Mouse (Mus musculus): ENCODE data around the gene Rexo5. TPM values are rescaled to one million over a fixed set of nuclear protein-coding genes. Genes with fewer than 3 reads are reported as not detected.

Rexo5 gene
- polyA plus RNA-seq, 1 experiment, result 0.89 TPM

- no peak overlapping the region for H3K4me3 ChIP-seq (replicated peaks)
- no peaks in the 10 kb centered on the region for H3K9me3 ChIP-seq
- no peak for TF ChIP-seq GATA1 (IDR thresholded peaks at IDR 0.05; ENCODE audit: borderline replicate concordance, low read length)
- TF ChIP-seq FLI1 (IDR thresholded peaks at IDR 0.05; ENCODE audit: low read length), result no peak
- no peaks in the 10 kb centered on the region for H3K27me3 ChIP-seq (replicated peaks)
- H3K36me3 ChIP-seq (replicated peaks; ENCODE audit: low read length), result no peaks in the 10 kb centered on the region
- H3K4me1 ChIP-seq, result no peaks in the 10 kb centered on the region
Observed at GRCm38 (mm10) chr7:119769895-119770294, 23.9 kb upstream of the Rexo5 start.

DNA sequence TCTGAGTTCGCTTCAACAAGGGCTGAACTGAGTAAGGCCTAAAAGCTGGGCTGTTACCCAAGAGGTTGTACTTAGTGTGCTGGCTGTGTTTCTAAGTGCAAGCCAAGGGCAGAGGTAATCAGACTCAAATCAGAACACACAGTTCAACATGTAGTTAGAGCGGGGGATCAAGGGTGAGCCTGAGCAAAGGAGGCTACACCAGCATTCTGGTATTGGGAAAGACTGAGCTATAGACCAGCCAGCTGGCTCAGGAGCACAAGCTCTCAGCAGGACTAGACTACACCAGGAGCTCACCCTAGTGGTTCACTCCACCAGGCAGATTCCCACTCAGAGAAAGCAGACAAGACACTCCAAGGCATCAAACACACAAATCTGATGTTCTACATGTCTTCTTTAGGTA, 10.4 kb upstream of the Rexo5 start:
- H3K36me3 ChIP-seq (replicated peaks; ENCODE audit: low read length), result peaks cover 37% of the 10 kb centered on the region
- H3K4me3 ChIP-seq (replicated peaks), result no peak overlapping the region
- TF ChIP-seq GATA1 (IDR thresholded peaks at IDR 0.05; ENCODE audit: borderline replicate concordance, low read length) (no peak), FLI1 (IDR thresholded peaks at IDR 0.05; ENCODE audit: low read length) (no peak)
- H3K4me1 ChIP-seq, result no peaks in the 10 kb centered on the region
- no peaks in the 10 kb centered on the region for H3K27me3 ChIP-seq (replicated peaks)
- no peaks in the 10 kb centered on the region for H3K9me3 ChIP-seq

GRCm38 (mm10) chr7:119784908-119785307, 8.9 kb upstream of the Rexo5 start:
- H3K27me3 ChIP-seq (replicated peaks), result no peaks in the 10 kb centered on the region
- no peaks in the 10 kb centered on the region for H3K9me3 ChIP-seq
- no peak overlapping the region for H3K4me3 ChIP-seq (replicated peaks)
- H3K36me3 ChIP-seq (replicated peaks; ENCODE audit: low read length), result peaks cover 50% of the 10 kb centered on the region
- TF ChIP-seq GATA1 (IDR thresholded peaks at IDR 0.05; ENCODE audit: borderline replicate concordance, low read length), result no peak
- TF ChIP-seq FLI1 (IDR thresholded peaks at IDR 0.05; ENCODE audit: low read length), result no peak
- H3K4me1 ChIP-seq, result no peaks in the 10 kb centered on the region

- TF ChIP-seq FLI1 (IDR thresholded peaks at IDR 0.05; ENCODE audit: low read length) (no peak), GATA1 (IDR thresholded peaks at IDR 0.05; ENCODE audit: borderline replicate concordance, low read length) (no peak)
- H3K4me1 ChIP-seq, result peaks cover 9% of the 10 kb centered on the region
- no peak overlapping the region for H3K4me3 ChIP-seq (replicated peaks)
- peaks cover 42% of the 10 kb centered on the region for H3K36me3 ChIP-seq (replicated peaks; ENCODE audit: low read length)
- H3K27me3 ChIP-seq (replicated peaks), result no peaks in the 10 kb centered on the region
- no peaks in the 10 kb centered on the region for H3K9me3 ChIP-seq
Observed at GRCm38 (mm10) chr7:119789024-119789423, 4.8 kb upstream of the Rexo5 start.

DNA sequence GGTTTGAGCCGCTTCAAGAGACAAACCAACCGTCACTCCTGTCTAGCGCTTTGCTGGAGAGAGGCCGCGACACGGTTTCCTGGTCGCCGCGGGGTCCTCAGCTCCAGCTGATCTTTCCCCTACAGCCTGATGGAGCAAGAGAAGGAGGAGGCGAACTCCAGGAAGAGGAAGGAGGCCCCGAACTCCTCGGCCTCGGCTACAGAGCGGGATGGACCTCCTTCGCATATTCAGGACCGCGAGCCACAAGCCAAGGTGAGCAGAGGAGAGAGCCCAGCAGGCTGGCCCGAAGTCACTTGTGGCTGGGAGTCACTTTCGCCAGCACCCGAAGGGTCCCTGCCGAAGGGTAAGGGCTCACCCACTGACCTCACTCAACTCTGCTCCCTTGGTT, 439 bp downstream of the Rexo5 start:
- H3K27me3 ChIP-seq (replicated peaks), result no peaks in the 10 kb centered on the region
- peaks cover 14% of the 10 kb centered on the region for H3K4me1 ChIP-seq
- H3K4me3 ChIP-seq (replicated peaks), result peak overlapping the region; percentile 96
- H3K9me3 ChIP-seq, result no peaks in the 10 kb centered on the region
- peaks cover 13% of the 10 kb centered on the region for H3K36me3 ChIP-seq (replicated peaks; ENCODE audit: low read length)
- TF ChIP-seq GATA1 (IDR thresholded peaks at IDR 0.05; ENCODE audit: borderline replicate concordance, low read length) (no peak), FLI1 (IDR thresholded peaks at IDR 0.05; ENCODE audit: low read length) (no peak)

- H3K36me3 ChIP-seq (replicated peaks; ENCODE audit: low read length), result peaks cover 9% of the 10 kb centered on the region
- no peak for TF ChIP-seq FLI1 (IDR thresholded peaks at IDR 0.05; ENCODE audit: low read length)
- no peaks in the 10 kb centered on the region for H3K27me3 ChIP-seq (replicated peaks)
- H3K9me3 ChIP-seq, result no peaks in the 10 kb centered on the region
- peaks cover 14% of the 10 kb centered on the region for H3K4me1 ChIP-seq
- peak overlapping the region; percentile 78 for H3K4me3 ChIP-seq (replicated peaks)
Observed at GRCm38 (mm10) chr7:119795311-119795710, 1.5 kb downstream of the Rexo5 start.

DNA sequence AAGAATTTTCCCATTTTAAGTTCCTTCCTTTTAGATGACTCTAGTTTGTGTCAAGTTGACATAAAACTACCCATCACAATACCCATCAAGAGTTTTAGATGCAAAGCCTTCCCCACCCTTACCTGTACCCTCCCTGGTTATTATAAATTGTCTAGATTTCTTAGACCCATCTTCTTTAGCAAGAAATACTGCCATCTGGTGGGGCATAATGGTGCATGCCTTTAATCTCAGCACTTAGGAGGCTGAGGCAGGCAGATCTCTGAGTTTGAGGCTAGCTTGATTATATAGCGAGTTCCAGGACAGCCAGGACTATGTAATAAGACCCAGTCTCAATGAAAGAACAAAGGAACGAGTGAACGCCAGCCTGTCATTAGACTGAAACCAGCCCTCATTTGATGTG, 6.7 kb downstream of the Rexo5 start:
- Histone ChIP-seq H3K4me3 (replicated peaks) (no peak overlapping the region), H3K27me3 (replicated peaks) (no peaks in the 10 kb centered on the region), H3K9me3 (no peaks in the 10 kb centered on the region), H3K4me1 (no peaks in the 10 kb centered on the region), H3K36me3 (replicated peaks; ENCODE audit: low read length) (peaks cover 35% of the 10 kb centered on the region)
- no peak for TF ChIP-seq FLI1 (IDR thresholded peaks at IDR 0.05; ENCODE audit: low read length)
- no peak for TF ChIP-seq GATA1 (IDR thresholded peaks at IDR 0.05; ENCODE audit: borderline replicate concordance, low read length)

DNA sequence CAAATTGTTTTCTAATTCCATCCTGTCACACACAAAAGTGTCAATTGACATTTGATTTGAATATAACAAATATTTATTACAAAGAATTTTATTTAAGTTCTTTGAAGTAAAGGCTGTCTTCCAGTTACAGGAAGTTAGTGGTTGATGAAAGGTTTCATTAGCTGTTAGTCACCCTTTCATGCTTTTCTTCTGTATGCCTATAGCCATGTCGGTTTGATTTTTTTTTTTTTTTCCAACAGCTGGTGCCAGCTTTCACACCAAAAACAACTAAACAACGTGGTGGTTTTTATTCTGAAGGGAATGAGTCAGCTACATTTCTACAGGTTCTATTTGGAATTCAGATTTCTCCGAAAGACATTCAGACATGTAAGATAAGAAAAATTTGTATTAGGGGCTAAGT, 7.2 kb downstream of the Rexo5 start:
- Histone ChIP-seq H3K27me3 (replicated peaks) (no peaks in the 10 kb centered on the region), H3K4me1 (no peaks in the 10 kb centered on the region), H3K9me3 (no peaks in the 10 kb centered on the region), H3K4me3 (replicated peaks) (no peak overlapping the region), H3K36me3 (replicated peaks; ENCODE audit: low read length) (peaks cover 37% of the 10 kb centered on the region)
- TF ChIP-seq FLI1 (IDR thresholded peaks at IDR 0.05; ENCODE audit: low read length) (no peak), GATA1 (IDR thresholded peaks at IDR 0.05; ENCODE audit: borderline replicate concordance, low read length) (no peak)

GRCm38 (mm10) chr7:119807396-119807795, 13.6 kb downstream of the Rexo5 start:
- Histone ChIP-seq H3K27me3 (replicated peaks) (no peaks in the 10 kb centered on the region), H3K9me3 (no peaks in the 10 kb centered on the region), H3K4me3 (replicated peaks) (no peak overlapping the region), H3K36me3 (replicated peaks; ENCODE audit: low read length) (peaks cover 73% of the 10 kb centered on the region), H3K4me1 (no peaks in the 10 kb centered on the region; the same call in 1 of the 2 replicates)
- TF ChIP-seq FLI1 (IDR thresholded peaks at IDR 0.05; ENCODE audit: low read length) (no peak), GATA1 (IDR thresholded peaks at IDR 0.05; ENCODE audit: borderline replicate concordance, low read length) (no peak)

DNA sequence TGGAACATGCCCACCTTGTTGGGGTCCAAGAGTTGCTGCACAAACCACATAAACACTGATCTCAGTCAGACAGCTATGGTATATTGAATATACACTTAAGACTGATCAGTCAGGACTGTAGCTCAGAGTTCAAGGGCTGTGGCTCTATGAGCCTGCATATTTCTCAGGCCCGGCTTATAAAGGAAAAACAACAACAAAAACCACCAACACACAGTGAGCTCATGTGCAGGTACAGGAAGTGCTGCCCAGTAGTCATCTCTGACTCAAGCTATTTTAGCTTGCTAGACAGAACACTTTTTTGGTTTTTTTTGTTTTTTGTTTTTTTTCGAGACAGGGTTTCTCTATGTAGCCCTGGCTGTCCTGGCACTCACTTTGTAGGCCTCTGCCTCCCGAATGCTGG, 14.9 kb downstream of the Rexo5 start:
- TF ChIP-seq FLI1 (IDR thresholded peaks at IDR 0.05; ENCODE audit: low read length) (no peak), GATA1 (IDR thresholded peaks at IDR 0.05; ENCODE audit: borderline replicate concordance, low read length) (no peak)
- peaks cover 84% of the 10 kb centered on the region for H3K36me3 ChIP-seq (replicated peaks; ENCODE audit: low read length)

GRCm38 (mm10) chr7:119835371-119835770, 41.6 kb downstream of the Rexo5 start:
- H3K4me3 ChIP-seq (replicated peaks), result no peak overlapping the region
- no peaks in the 10 kb centered on the region for H3K27me3 ChIP-seq (replicated peaks)
- TF ChIP-seq GATA1 (IDR thresholded peaks at IDR 0.05; ENCODE audit: borderline replicate concordance, low read length) (no peak), FLI1 (IDR thresholded peaks at IDR 0.05; ENCODE audit: low read length) (no peak)
- no peaks in the 10 kb centered on the region; the same call in 1 of the 2 replicates for H3K4me1 ChIP-seq
- peaks cover 45% of the 10 kb centered on the region for H3K36me3 ChIP-seq (replicated peaks; ENCODE audit: low read length)
- no peaks in the 10 kb centered on the region for H3K9me3 ChIP-seq

More for the DNA sequence above, 14.9 kb downstream of the Rexo5 start:
- no peaks in the 10 kb centered on the region for H3K27me3 ChIP-seq (replicated peaks)
- H3K4me1 ChIP-seq, result no peaks in the 10 kb centered on the region; the same call in 1 of the 2 replicates
- H3K9me3 ChIP-seq, result no peaks in the 10 kb centered on the region
- no peak overlapping the region for H3K4me3 ChIP-seq (replicated peaks)

Data from megakaryocyte, embryonic 14.5 days (primary cell).